Mouse (Mus musculus) erythroid progenitor cell, adult 5-6 weeks (primary cell): ENCODE measurements around the gene Cxcl12. TPM values are rescaled to one million over a fixed set of nuclear protein-coding genes. Genes with fewer than 3 reads are reported as not detected.

Experiments used
- ATAC-seq: replicated peaks from 2 replicates; pipeline ENCODE4 v1.8.0; 2016; ENCODE audit warnings: moderate number of reproducible peaks, mild to moderate bottlenecking, moderate TSS enrichment, inconsistent platforms; ENCODE audit not compliant: poor library complexity, low FRiP score, severe bottlenecking
- total RNA-seq, 2 experiments: library from RNA; stranded (forward) in 1 of 2; stranded (reverse) in 1 of 2; fragments of 150-400 nt in 1 of 2; fragments of 186-747, 209-891 nt in 1 of 2; gene quantifications; 2 replicates each; pipeline versions ENCODE4 v1.2.3 to v1.2.4; 2015 to 2017; ENCODE audit warnings: low replicate concordance in 2 of 2

The Cxcl12 gene
- total RNA-seq (2015; ENCODE audit: low replicate concordance) (29.9 and 55.8 TPM in 2 replicates), total RNA-seq (2017; ENCODE audit: low replicate concordance) (24.8 and 25.4 TPM in 2 replicates)

DNA sequence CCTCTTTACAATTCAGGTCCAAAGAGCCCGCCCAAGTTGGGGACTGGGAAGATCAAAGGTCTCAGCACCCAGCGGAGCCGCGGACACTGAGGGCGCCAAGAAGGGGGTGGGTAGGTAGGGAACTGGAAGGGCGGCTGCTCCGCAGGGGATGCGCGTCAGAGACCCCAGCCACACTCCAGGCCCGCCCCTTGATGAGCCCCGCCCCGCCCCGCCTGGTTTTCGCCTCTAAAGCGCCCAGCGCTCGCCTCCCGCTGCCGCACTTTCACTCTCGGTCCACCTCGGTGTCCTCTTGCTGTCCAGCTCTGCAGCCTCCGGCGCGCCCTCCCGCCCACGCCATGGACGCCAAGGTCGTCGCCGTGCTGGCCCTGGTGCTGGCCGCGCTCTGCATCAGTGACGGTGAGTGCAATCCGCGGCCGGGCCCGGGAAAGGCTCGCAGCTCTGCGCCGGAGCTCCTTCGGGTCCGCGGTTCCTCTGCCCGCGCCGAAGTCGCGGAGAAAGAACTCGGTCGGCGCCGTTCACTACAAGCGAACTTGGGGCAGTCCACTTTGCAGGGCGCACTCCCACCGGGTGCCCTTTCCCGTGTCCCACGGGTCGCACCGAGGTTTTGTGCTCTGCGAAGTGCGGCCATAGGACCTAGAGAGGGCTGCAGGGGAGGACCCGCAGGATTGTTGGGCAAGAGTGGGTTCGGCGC lies at the start of gene Cxcl12:
TSS of gene Cxcl12 (plus strand) at position 215 of the 691 bp plus-strand sequence.
- no peak for ATAC-seq

DNA sequence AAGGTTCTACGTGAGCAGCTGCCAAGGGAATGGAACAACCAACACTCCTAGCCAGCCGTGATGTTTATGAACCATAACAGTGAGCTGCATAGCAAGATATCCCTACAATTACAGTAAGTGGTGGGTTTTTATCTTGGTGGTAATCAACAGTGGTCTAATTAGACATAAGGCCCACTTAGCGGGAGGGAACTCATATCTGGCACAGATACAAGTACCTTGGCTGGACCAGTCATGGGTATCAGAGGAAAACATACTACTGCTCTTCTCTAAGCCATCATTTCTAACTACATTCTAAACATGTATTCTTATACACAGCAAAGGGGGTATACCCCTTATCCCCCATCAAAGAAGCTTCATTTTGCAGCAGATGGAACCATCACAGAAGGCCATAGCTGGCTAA lies 46.3 kb upstream of the Cxcl12 start:
- ATAC-seq = no peak

DNA sequence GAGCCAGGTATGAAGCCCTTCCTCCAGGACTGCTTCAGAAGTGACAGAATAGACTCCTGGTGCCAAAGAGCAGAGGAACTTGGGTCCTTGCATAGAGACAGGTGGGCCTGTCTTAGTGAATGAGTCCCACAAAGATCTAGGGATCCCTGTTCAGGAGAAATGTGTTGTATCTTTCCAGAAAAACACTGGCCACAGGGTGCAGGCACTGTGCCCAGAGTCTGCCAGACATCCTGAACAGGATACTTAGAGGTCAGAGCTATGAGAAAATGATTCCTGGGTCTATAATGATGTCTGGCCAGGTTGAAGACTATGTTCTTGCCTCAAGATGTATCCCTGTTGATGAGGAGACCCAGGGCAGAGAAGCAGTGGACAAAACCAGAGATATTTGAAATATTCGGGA lies 42.0 kb upstream of the Cxcl12 start:
- no peak for ATAC-seq

DNA sequence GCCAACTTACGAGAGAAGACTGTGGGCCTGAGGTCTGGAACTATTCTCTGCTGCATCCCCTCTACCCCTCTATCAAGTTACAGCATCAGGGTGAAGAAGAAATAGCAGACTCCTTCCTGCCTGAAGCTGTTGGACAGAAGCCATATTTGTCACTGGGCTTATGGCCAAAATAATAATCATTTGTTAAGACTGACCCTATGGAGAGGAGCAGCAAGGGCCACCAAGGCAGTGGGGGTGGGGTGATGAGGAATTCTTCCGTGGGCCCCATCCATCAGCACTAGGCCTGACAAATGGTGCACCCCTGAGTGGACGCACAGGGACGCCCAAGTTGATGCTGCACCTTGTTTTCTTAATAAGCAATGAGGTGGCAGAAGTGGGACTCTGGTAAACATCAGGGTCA lies 38.9 kb upstream of the Cxcl12 start:
- ATAC-seq = no peak

DNA sequence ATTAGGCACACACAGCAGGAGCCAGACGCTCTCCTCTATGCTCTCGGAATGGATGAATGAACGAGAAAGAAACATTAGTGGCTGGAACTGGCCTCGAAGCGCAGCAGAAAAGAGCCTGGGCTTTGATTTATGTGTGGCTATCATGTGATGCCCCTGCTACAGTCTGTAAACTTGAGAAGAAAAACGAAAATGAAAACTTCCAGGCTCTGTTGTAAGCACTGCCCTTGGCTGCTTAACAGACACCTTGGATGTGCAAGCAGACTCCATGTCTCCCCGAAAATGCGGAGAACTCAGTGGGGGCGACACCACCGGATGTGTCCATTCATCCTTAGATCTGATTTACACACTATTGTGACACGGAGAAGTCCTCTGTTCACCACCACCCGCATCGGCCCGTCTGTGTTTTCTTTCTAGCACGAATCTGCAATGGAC lies 37.6 kb upstream of the Cxcl12 start:
- no peak for ATAC-seq

DNA sequence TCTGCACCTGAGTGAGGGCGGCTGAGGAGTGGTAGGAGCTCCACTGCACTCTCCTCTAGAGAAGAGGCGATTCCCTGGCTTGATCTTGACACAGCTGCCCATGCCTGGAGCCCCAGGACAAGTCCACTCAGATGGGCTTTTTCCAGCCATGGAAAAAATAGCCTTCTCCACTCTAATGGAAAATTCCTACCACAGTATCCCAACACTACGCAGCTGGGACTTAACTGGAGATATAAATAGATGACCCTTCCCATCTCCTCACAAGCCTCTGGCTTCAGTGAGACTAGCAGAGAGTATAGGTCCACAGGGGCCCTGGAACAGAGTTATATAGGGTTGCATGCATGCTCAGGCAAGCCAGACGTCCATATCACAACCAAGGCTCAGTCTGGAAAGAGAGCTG lies 33.8 kb upstream of the Cxcl12 start:
- ATAC-seq = no peak

DNA sequence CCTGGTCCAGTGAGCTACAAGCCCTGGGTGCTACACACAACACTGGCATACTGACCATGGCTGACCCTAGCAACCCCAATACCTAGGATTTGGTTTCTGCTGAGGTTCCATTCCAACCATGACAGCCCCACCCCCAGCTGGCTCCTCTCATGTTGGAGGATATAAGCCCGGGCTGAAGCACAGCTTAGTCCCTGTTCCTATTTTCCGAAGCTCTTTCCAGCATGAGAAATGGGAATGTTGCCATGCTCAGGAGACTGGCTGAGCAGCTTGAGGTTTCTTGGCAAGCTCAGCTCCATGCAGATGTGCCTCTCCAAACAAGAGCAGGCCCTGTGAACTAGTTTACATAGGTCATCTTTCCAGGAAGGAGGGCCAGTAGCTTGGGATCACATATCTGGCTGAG lies 30.6 kb upstream of the Cxcl12 start:
- no peak for ATAC-seq

DNA sequence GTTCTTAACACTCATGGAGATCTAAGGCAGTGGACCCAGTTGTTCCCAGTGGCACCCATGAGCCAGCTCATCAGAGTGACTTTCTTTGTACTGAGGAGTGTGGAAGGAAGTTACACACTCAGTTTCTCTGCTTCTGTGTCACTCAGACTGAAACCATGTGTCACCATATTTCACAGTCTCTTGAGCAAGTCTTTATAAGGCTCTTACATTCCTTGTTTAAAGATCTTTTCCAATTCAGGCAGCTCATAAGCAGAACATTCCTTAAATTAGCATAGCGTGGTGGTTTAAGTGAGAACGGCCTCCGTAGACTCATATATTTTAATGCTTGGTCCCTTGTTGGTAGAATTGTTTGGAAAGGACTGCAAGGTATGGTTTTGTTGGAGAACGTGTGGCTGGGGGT lies 27.4 kb upstream of the Cxcl12 start:
- ATAC-seq = no peak

DNA sequence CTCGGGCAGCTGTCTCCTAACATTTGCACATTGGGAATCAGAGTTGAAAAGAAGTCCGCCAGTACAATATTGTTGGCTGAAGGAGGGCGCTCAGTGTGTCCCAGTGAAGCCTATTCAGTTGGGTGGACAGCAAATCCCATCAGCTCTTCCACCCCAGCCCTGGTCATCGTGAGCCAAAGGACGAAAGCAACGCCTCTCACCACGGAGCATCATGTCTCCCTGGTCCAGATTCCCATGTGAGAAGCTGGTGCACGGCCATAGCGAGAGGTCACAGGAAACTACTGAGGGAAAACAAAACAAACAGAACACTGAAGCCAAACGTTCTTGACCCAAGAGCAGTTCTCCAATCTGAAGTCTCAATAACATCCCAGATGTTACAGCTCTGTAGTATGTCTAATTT lies 21.4 kb upstream of the Cxcl12 start:
- no peak for ATAC-seq

DNA sequence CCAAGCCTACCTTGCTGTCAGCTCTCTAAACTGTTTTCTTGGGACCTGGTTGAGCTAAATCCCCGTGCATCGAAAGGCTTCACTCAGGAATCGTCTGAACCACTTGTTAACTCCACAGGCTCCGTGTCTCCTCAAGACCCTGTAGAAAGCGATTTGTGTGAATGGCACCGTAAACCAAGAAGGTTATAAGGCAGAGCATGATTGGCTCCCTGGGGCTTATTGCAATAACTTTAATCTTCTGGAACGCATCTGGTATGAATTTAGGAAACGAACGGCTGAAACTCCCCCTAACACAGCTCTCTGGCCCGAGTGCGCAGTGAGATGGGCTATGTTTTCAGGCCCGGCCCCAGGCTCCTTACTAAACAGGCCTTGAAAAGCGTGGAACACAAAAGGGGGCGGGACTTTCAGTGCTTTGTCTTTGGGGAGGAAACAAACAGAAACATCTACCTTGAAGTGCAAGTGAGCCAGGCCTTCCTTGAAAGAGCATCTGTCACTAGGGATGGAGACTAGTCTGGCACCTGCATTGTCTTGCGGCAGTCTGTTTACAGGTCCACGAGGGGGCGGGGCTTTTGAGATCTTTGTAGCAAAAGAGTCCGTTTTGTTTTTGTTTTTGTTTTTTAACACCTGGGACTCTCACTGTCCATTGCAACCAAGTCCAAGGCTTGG lies 16.7 kb upstream of the Cxcl12 start:
- ATAC-seq = no peak

DNA sequence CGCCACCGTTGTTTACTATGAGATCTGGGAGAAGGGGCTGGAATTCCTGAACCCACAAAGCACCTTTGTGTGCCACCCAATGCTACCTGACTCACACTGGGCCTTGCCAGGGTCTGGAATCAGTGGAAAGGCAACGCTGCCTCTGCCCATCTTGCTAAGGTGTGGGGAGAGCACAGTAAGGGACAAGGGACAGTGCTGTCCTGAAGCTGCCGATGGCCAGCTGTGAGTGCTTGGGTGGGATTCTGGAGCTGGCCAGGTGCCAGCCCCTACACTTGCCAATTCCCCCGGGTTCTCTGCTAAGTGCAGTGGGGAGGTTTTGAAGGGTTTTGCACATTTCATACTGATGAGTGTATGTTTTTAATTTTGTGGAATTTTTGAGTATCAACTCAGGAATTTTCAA lies 15.3 kb upstream of the Cxcl12 start:
- no peak for ATAC-seq

DNA sequence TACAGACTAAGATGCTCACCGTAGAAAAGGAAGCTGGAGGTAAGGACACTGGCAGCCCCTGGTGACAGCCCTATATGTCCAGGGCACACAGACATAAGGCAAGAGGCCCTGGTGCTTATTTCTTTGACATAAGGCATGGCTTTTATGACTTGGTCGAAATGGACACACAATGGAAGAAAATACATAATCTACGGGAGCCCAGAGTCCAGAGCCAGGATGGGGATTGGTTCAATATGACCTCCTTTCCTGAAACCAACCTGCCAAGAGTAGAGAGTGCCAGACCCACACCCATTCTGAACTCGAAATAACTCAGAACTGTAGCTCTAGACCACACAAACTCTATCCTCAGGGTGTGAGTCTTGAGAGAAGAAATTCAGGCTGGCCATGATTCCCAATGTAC lies 11.5 kb upstream of the Cxcl12 start:
- ATAC-seq = no peak

DNA sequence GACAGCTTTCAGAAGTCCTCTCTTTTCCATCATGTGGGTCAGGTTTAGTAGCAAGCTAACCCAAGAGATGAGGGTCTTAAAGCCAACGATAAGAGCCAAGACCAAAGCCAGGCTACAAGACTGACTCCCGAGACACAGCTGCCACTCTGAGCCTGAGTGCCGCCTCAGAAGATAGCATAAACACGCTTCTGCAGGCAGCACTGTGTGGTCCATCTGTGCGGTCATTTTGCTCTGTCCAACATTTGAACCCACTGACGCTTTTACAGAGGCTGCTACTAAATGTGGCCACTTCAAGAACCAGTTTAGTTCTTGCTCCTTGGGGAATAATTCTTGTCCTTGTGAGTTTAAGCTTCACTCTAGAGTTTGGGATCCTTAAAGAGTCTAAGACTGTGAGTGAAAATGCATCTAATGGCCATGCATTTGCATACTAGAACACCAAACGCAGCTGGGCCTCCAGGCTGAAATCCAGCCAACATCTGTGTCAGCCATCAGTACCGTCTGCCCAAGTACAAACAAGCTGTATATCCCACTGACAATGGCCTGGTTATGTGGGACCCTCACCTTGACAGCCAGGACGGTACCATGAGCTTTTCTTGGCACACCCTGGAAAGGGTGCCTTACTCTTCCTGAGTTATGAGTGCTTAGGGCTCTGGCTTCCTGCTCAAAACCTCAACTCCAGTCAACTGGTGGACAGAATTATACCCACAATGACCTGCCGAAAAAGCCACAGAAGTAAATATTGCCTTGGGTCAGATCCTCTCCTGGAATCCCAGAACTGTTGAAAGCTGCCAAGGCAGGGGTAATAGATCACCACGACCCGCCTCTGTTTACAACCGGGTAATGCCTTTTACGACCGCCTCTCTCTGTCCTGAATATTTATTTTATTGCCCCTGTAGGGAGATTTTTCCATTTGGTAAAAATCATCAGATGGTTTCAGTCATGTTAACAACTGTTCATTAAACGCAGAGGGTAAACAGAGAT lies 8.3 kb upstream of the Cxcl12 start:
- no peak for ATAC-seq

DNA sequence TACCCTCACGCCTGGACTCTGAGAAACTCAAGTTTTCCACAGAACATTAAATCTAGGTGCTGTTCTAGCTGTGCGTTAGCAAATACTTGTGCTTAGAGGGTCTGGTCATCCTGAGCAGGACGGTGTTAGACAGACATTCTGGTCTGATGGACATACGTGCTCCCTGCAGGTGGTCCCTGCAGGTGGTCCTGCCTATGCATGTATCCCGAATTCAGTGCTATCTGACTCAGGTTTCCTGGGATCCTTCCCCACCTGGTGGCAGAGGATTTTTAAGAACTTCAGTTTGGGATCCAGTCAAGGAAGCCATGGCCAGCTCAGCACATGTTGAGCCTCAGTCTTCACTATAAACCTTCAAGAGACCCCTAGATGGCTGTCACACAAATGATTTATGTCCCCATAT lies 4.8 kb upstream of the Cxcl12 start:
- no peak for ATAC-seq

DNA sequence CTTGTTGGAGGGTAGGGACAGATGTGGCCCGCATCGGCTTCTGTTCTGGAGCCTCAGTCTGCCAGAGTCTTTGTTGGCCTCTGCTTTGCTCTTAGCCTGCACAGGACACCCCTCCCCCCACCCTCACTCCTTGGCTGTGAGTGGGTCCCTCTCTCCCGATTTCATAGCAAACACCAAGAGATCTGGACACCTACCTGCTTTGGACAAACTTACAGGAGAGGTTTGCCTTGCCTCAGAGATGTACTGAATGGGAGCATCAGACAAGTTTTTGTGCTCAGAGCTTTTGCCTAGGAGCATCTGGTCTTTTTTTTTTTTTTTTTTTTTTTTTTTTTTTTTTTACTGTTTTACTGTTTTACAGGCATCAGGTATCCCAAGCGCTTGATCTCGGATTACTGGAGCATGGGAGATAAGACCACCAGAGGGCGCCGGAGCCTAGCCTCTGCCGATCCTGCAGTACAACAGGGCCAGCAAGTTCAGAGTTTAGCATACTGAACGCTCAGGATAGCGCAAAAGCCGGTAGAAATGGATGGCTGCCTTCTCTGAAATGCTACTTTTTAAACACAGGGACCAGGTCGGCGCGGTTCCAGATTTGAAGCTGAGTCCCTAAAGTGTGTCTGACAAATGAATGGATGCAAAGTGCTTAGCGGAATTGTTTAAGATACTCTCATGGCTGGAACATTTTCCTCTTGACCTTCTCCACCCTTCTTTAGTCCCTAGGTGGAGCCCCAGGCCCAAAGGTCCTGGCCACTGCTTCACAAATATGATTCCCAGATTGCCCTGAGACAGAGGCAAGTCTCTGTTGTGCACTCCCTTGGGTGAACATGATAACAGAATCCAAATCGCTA lies 1.5 kb upstream of the Cxcl12 start:
- ATAC-seq = no peak

DNA sequence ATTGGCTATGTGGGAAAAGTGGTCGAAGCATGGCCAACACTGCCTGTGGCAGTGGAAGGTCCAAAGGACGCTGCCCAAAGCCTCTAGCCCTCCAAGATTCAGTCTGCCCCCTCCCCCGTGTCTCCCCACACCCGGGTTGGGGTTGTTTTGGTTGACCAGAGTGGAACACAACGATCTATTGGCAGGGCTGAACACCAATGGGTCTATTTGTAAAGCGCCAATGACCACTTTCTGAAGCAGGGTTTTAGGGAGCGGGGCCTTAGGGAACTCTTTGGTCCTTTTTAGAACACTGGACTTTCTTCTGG lies 957 bp upstream of the Cxcl12 start:
- ATAC-seq = no peak

DNA sequence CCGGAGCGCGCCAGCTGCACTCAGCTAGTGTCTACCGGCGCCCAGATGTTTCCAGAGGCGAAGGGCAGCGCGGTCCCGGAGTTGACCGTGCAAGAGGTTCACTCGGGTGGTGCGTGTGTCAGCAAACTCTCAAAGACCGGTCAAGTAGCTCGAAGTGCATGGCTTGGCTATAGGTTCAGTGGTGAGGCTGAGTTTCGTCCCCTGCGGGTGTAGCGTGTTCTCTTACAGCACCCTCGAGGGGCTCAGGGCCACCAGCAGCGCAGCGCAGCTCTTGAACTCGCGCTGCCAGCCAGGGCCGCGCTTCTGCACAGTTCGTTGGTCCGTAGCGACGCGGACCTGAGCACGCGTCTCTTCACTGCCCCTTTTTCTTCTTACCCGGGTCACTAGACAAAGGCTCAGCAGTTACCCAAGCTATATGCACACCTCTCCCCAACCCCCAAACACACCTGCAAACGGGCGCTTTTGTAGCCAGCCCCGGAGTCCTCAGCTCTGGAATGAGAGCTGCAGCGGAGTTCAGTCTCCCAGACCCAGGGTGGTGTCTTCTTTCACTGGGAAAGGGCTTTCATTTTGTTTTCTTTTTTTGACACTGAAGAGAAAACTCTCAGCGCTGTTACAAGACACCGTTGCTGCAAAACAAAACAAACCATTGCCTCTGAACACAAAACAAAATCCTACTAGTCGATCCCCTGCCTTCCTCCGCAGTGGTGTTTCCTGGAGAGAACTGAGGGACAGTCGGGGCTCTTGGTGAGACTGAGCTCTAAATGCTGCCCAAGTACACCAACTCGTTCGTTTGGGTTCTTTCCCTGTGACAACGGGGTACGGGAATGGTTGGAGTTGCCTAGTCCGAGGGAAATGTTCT lies 945 bp downstream of the Cxcl12 start:
- no peak for ATAC-seq

DNA sequence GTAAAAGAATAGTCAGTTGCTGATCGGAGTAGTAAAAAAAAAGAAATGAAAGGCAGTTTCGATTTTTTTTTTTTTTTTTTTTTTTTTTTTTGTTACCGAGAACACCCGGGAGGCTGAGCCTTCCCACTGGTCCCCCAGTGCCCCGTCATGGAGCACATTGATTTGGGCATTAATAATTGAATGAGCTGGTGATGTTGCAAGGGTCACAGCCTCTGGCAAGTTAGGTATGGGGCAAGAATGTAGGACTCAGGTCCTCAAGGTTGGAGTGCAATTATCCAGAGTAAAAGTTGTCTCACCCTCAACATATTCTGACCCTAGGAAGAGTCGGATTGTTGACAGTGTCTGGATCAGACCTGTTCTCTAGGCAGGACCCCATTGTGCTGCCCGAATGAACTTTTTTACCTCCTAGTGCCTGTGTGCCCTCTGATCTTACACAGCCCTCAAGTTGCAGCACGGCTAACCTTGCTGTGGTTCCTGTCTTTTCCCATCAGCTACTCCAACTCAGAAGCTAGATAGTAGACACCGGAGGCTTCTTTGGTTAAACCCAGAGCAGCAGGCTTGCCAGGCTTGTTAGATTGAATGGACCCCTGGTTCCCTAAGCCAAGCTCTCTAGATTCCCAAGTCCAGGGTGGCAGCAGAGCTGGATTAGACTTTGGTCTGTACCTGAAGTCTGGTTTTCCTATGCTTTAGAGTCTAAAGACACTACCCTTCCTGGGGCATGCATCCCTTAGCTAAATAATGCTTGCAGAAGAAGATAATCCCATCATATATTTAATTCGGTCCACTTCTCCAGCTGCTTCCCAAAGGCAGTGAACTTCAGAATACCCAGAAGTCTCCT lies 1.8 kb downstream of the Cxcl12 start:
- no peak for ATAC-seq
